Mouse (Mus musculus) cerebellum, postnatal 25 days (tissue): Measurements from ENCODE around the gene Irf2bpl.

Experiments
- DNase-seq, 2 experiments: peaks; one replicate each; pipeline ENCODE4 v3.0.0; 2021; ENCODE audit warnings: mixed read lengths in 2 of 2

Gene Irf2bpl

GRCm38 (mm10) chr12:86898448-86898847, 13.8 kb upstream of the Irf2bpl start:
- DNase-seq = no peak

GRCm38 (mm10) chr12:86897769-86898273, 13.2 kb upstream of the Irf2bpl start:
- peak; percentile 39 to 49 for DNase-seq

DNA sequence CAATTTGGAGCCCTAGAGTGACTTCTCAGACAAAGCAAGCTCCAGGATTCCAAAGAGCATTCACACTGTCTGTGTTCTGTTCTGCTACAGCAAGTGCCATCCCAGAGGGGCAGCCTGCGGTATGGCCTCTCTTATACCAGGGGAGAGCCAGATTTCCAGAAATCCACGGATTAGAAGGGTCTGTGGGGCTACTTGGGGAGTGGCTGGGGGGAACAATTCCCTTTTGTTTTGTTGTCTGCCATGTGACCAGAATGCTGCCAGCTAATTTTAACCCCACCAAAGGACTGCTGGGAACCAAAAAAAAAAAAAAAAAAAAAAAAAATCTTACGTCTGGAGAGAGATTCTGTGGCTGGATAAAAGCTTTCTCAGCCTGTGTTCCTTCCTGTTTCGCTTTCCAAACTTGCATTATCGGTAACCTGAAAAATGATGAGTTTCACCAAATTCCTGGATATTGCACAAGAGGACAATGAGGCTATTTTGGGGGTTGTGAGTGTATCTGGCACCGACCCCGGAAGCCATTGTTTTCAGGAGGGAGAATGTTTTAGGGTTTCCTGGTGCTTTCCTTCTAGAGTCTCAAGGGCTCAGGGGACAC, 12.4 kb upstream of the Irf2bpl start:
- peak; percentile 32 to 44 for DNase-seq

DNA sequence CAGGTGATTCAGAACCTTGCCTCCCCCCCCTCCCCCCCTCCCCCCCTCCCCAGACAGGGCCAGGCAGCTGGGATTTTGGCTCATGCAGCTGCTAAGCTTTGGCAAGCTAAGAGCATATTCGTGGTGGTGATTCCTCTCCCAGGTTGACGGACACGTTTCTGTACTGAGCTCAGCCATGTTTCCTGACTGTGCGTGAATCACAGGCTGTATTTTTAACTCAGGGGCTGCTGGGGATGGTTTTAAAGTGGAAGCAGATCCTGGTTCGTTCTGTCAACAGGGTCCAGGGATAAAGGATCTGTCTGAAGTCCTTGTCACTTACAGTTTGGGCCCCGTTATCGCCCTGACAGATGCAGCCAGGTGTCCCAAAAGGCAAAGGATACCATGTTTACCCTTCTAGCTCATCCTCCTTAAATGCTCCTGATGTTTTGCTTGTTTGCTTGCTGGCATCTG, 11.9 kb upstream of the Irf2bpl start:
- DNase-seq = peak; percentile 20 to 27

DNA sequence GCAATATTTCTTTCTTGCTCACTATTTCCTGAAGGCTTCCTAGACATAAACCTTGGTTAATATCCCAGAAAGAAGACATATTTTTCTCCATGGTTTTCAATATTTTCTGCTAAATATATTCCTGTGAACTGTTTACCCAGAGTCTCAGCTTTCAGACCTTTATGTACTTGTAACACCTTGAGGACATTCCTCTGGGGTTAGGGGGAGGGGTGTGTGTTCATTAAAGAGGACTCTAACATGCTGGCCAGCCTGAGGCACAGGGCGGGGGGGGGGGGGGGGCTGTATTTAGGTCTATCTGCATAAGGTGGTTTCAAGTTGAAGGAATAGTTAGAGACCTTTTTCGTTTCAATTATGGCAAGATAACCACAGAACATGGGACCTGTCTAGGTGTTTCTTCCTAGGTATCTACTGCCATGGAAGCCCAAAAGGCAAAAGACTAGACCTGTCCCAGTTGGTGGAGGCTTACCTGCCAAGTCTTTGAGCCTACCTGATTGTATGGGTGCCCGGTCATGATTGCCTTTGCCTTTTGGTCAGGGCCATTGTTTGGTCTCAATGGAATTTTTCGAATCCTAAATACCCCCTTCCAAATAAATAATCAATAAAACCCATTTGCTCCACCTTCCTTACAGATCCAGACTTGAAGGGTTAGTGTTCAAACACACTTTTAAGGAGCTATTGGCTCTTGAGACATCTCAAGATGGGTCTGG, 11.3 kb upstream of the Irf2bpl start:
- DNase-seq = peak in 1 of 2 experiments; percentile 29

- DNase-seq = peak; percentile 63 to 72
Measured at GRCm38 (mm10) chr12:86894841-86895428, 10.3 kb upstream of the Irf2bpl start.

- peak; percentile 98 to 99 for DNase-seq
Measured at GRCm38 (mm10) chr12:86894184-86894839, 9.7 kb upstream of the Irf2bpl start.

GRCm38 (mm10) chr12:86893326-86894183, 9.0 kb upstream of the Irf2bpl start:
- peak; percentile 57 to 63 for DNase-seq

- peak in 1 of 2 experiments; percentile 73 for DNase-seq
Measured at GRCm38 (mm10) chr12:86892711-86893311, 8.2 kb upstream of the Irf2bpl start.

DNA sequence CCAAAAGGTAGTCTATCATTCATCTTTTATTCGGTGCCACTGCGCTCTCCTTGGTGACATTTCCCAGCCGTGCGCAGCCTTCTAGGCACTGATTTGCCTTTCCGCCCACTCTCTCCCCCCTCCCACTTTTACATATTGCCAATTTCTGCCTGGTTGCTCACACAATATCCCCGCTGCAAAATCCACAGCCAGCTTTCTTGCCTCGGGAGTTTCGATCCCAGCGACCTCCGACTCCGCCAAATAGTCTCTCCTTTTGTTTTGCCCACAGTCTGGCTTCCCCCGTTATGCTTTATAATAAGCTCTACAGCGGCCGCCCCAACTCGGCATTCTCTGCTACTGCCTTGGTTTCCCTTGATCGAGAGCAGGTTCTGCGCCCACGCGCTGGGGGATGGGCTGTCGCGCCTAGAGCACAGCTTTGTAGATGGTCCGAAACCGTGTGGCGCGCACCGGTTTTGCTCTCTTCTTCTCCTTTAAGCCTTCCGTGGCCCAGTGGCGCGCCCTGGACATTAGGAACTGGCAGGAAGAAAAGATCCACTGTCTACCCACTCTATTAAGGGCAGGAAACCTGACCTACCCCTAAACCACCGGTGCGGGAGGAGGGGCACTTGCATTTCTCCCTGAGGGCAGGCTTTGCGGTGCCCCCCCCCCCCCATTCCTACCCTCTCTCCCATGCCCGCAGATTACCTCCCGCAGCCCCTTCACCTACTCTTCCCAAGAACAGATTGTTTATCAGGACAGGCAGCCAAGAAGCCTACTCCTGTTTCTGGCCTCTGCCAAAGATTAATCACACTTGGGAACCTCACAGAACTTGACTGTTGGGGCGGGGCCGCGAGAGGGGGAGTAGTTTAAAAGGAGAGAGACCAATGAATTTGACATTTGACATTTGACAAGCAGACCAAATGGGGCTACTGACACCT, 7.4 kb upstream of the Irf2bpl start:
- peak; percentile 83 to 85 for DNase-seq

DNA sequence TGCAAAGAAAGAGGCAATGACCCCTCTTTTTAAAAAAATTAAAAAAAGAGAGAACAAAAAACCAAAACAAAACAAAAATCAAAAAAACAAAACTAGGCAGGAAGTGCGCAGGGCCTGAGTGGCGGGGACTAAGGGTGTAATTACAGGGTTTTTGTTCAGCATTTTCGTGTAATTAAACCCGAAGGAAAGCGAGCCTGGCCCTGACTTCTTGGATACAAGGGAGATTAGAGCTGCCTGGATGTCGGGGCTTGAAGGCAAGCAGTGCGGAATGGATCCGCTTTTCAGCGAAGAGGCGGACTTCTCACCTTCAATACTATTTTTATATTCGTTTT, 6.8 kb upstream of the Irf2bpl start:
- no peak for DNase-seq

DNA sequence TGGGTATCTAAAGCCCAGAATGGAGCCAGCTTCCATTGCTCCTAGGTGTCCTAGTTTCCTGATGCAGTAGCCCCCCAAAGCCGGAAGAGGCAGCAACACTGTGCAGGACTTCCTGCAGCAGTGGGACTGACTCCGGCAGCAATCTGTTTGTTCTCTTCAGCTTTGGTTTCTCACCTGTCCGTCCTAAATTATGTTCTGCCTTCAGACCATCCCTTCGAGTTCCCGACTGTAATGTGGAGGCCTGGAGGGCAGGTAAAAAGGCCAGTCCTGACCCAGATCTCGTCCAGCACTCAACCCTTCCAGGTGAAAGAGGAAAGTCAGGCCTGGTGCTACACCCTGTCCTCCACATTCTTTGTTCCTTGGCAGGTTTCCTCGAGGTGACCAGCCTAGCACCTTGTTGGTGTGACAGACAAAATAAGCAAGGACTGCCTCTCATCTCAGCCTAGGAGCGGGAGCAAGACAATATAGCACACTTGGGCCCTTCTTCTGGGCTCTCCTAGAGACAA, 6.3 kb upstream of the Irf2bpl start:
- peak; percentile 46 to 52 for DNase-seq

DNA sequence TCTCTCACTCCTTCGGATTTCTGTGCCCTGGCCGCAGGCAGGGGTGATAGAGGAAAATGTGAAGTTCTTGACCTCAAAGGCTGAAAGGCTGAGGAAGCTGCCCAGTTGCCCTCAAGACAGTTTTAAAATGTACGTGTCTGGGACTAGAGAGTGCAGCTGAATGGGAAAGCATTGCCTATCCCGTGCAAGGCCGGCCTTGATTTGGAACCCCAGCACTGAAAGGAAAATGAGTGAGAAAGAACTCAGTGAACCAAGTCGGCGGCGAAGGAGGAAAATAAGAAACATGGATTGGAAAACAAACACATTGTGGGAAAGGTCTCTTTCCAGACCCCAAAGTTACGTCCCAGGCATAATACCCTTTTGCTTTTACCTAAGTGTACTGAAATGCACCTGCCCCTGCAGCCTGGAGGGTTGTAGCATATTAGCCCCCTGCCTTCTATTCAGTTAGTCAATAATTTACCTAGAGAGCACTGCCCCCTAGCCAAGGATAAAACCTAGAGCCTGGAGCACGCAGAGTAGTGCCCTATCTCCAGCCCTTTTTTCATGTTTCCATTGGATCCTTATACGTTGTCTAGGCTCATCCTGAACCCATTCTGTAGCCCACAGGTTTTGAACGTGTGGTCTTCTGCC, 5.6 kb upstream of the Irf2bpl start:
- peak in 1 of 2 experiments; percentile 24 for DNase-seq

GRCm38 (mm10) chr12:86889103-86889644, 4.6 kb upstream of the Irf2bpl start:
- DNase-seq = peak in 1 of 2 experiments; percentile 40

DNA sequence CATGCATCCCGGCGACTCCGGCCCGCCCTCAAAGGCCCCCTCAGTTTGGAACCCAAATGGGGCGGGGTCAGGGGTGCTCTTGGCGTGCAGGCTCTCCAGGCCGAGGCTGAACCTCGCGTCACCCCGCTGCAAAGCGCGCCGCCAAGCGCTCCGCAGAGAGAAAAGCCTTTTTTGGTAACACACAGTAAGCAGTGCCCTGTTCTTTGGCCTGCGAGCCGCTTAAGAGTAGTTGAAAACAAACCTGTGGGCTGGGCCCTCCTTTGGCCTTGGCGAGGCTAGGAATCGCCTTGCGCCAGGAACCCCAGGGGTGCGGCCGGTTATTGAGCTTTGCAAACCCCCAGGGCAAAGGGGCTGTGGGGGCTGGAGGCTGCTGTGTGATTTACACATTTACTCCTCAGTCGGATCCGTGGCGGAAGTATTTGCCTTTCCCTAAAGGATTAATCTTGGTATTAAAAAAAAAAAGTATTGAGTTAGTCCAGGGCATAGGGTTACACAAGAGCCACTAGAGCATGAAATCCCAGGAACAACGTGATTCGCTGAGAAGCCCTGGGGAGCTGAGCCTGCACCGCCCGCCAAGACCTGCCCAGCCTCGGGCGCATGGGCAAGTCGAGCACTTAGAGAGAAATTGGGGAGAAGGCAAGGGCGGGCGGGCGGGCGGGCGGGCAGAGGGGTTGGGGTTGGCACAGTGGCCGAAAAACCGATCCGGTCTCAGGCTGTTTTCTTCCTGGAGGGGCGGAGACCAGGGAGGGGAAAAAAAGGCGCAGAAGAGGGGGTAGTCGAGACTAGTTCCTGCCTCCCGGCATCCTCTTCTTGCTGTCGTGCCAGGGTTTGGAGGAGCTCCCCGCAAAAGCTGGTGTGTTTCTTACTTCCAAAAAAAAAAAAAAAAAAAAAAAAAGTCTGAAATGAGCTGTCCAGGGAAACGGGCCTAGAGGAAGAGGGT, 3.8 kb upstream of the Irf2bpl start:
- DNase-seq = peak; percentile 80 to 85

- peak in 1 of 2 experiments; percentile 3 for DNase-seq
Measured at GRCm38 (mm10) chr12:86887381-86888129, 3.0 kb upstream of the Irf2bpl start.

DNA sequence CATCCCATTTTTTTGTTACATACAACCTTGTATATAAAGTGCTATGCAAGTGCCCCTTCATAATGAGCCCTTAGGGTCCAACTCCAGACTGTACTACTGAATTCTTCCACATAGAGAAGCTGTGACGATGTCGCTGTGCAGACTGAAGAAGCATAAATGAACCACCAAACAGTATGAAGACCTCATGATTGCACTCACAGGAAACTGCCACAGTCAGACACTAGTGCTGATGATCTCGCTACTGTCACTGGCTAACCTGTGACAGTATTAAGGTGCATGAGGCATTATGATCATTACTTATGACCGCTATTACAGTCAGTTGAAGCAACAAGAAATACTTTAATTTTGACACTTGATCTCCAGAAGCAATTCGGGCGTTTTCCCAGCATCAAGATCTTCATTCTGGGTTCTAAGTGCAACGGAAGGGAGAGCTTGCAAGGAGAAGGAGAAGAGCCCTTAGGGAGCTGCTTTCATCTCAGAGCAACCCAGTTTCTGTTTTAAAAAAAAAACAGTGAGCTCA, 1.9 kb upstream of the Irf2bpl start:
- peak in 1 of 2 experiments; percentile 5 for DNase-seq

GRCm38 (mm10) chr12:86885746-86886145, 1.1 kb upstream of the Irf2bpl start:
- no peak for DNase-seq
